ENCODE assay signal across 8 mouse cellular contexts in the genomic region with DNA sequence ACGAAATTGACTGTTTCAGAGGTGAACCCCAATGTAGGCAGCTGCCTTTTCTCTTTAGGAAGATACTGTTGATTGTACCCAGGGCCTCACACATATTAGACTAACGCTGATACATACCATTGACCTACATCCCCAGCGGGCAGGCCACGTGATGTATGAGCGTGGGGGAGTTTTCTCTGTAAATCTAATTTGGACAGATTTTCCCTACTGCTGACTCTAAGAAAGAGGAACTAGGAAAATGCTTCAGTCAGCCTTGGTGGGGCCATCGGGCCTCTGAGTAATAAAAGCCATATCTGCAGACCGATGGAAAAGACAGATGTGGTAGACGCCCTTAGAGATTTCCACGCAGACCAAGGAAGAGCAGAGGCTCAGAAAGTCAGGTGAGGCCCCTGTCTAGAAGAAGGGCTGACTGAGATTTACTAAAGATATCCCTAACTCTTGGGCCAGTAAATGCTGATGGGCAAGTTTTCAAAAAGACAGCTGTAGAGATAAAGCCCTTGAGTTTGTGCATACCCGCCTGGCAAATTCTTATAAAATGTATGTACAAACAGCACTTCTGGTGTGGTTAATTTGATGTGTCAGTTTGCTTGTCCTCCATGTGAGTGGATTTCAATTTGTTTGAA. TPM values are rescaled to one million over a fixed set of nuclear protein-coding genes. Genes with fewer than 3 reads are reported as not detected.
A peak's percentile ranks its signal among the peaks of the same experiment; 100 is the strongest.
DNase-seq lines count a peak whose midpoint lies in the region; ATAC-seq lines count a peak whose summit lies in the region.

No protein-coding gene starts in this region.

- H3K9me3 ChIP-seq in forebrain, embryonic 14.5 days (replicated peaks; ENCODE audit: control insufficient read depth, low read length), result no peaks in the 10 kb centered on the region
- H3K9me3 ChIP-seq in hindbrain, embryonic 13.5 days, result no peaks in the 10 kb centered on the region
- H3K9me3 ChIP-seq in liver, embryonic 13.5 days (replicated peaks), result no peaks in the 10 kb centered on the region
- H3K9me3 ChIP-seq in midbrain, embryonic 16.5 days (replicated peaks; ENCODE audit: control insufficient read depth, low read length, poor library complexity, severe bottlenecking), result no peaks in the 10 kb centered on the region

- peak overlapping the region; percentile 64 for H3K4me2 ChIP-seq in forebrain, embryonic 14.5 days (ENCODE audit: low read length)
- peak overlapping the region; percentile 58 for H3K4me2 ChIP-seq in hindbrain, embryonic 13.5 days
- peak overlapping the region; percentile 85 for H3K4me2 ChIP-seq in liver, embryonic 13.5 days
- peak overlapping the region; percentile 57 for H3K4me2 ChIP-seq in midbrain, embryonic 16.5 days (ENCODE audit: low read length)

- 84% methylated on average over 10 of the region's 10 CpGs for WGBS in forebrain, embryonic 14.5 days
- 81% methylated on average over 10 of the region's 10 CpGs for WGBS in hindbrain, embryonic 13.5 days
- 21% methylated on average over 10 of the region's 10 CpGs for WGBS in liver, embryonic 13.5 days (ENCODE audit: insufficient replicate concordance)
- 82% methylated on average over 10 of the region's 10 CpGs for WGBS in midbrain, embryonic 16.5 days

- H3K27me3 ChIP-seq in forebrain, embryonic 14.5 days (replicated peaks; ENCODE audit: control insufficient read depth, insufficient read depth, low read length), result no peaks in the 10 kb centered on the region
- no peaks in the 10 kb centered on the region for H3K27me3 ChIP-seq in hindbrain, embryonic 13.5 days
- no peaks in the 10 kb centered on the region for H3K27me3 ChIP-seq in liver, embryonic 13.5 days
- H3K27me3 ChIP-seq in midbrain, embryonic 16.5 days (ENCODE audit: control insufficient read depth, insufficient read depth, low read depth, low read length), result no peaks in the 10 kb centered on the region

- peak overlapping the region; percentile 58 for H3K4me3 ChIP-seq in forebrain, embryonic 14.5 days (ENCODE audit: low read depth, low read length)
- H3K4me3 ChIP-seq in hindbrain, embryonic 13.5 days, result peak overlapping the region; percentile 67
- peak overlapping the region; percentile 77 for H3K4me3 ChIP-seq in liver, embryonic 13.5 days (replicated peaks)
- peak overlapping the region; percentile 74 for H3K4me3 ChIP-seq in midbrain, embryonic 16.5 days (ENCODE audit: low read depth, low read length)

- peak; percentile 23 for DNase-seq in embryo, embryonic 11 days
- DNase-seq in embryo, embryonic 10.5 days (ENCODE audit: low spot score), result no peak
- peak; percentile 34 for DNase-seq in adrenal gland, adult 2 months
- DNase-seq in forebrain, embryonic 14.5 days (ENCODE audit: low spot score), result no peak
- no peak for DNase-seq in liver, embryonic 13.5 days

- peak; percentile 37 for ATAC-seq in forebrain, embryonic 14.5 days
- ATAC-seq in hindbrain, embryonic 13.5 days (ENCODE audit: low FRiP score), result peak; percentile 67
- peak; percentile 24 for ATAC-seq in liver, embryonic 13.5 days (ENCODE audit: low read depth)
- peak; percentile 59 for ATAC-seq in midbrain, embryonic 16.5 days
- ATAC-seq in activated CD4-positive, CD25-positive, alpha-beta regulatory T cell, adult 4 months, result no peak

- 0 out of 2 replicates have a peak, but pooled peaks cover 2% of the 10 kb centered on the region for H3K36me3 ChIP-seq in forebrain, embryonic 14.5 days (ENCODE audit: control insufficient read depth, insufficient read depth, low read length)
- H3K36me3 ChIP-seq in hindbrain, embryonic 13.5 days, result peaks cover 14% of the 10 kb centered on the region
- no peaks in the 10 kb centered on the region for H3K36me3 ChIP-seq in liver, embryonic 13.5 days
- no peaks in the 10 kb centered on the region for H3K36me3 ChIP-seq in midbrain, embryonic 16.5 days (ENCODE audit: control insufficient read depth, insufficient read depth, low read length)

- no peak overlapping the region for H3K27ac ChIP-seq in forebrain, embryonic 14.5 days (ENCODE audit: low read depth, low read length)
- H3K27ac ChIP-seq in hindbrain, embryonic 13.5 days, result peak overlapping the region; percentile 83
- no peak overlapping the region for H3K27ac ChIP-seq in liver, embryonic 13.5 days
- H3K27ac ChIP-seq in midbrain, embryonic 16.5 days (ENCODE audit: low read length), result peak overlapping the region; percentile 83

- H3K9ac ChIP-seq in forebrain, embryonic 14.5 days (ENCODE audit: low read length), result peak overlapping the region; percentile 71
- peak overlapping the region; percentile 43; the same call in 1 of the 2 replicates for H3K9ac ChIP-seq in hindbrain, embryonic 13.5 days
- H3K9ac ChIP-seq in liver, embryonic 13.5 days, result peak overlapping the region; percentile 41
- no peak overlapping the region for H3K9ac ChIP-seq in midbrain, embryonic 16.5 days (ENCODE audit: low read depth, low read length)

- H3K4me1 ChIP-seq in forebrain, embryonic 14.5 days (ENCODE audit: control insufficient read depth, insufficient read depth, low read length), result 0 out of 2 replicates have a peak, but pooled peaks cover 3% of the 10 kb centered on the region
- peaks cover 21% of the 10 kb centered on the region for H3K4me1 ChIP-seq in hindbrain, embryonic 13.5 days (replicated peaks)
- peaks cover 37% of the 10 kb centered on the region for H3K4me1 ChIP-seq in liver, embryonic 13.5 days (replicated peaks)
- H3K4me1 ChIP-seq in midbrain, embryonic 16.5 days (ENCODE audit: control insufficient read depth, insufficient read depth, low read length), result peaks cover 8% of the 10 kb centered on the region

RNA-seq across cellular contexts. Expression of a gene that starts 0.7 kb away (rescaled TPM):
- total RNA-seq in adrenal gland, adult 2 months (2021), result 10 to 100 TPM in 1 of 2 experiments, 1 to 10 TPM in 1; 9.2 to 12.9 TPM
- 5.9 TPM in 2 replicates for polyA plus RNA-seq in adrenal gland, adult 2 months (2012; rRNA removed)
- 10.2 and 14.7 TPM in 2 replicates for polyA plus RNA-seq in forebrain, embryonic 14.5 days (2014; fragmentation: Nextera tagmentation; extraction: Ambion mirVana)
- 18.8 and 19.4 TPM in 2 replicates for polyA plus RNA-seq in hindbrain, embryonic 13.5 days (2015; fragmentation: Nextera tagmentation; extraction: Ambion mirVana)
- polyA plus RNA-seq in liver, embryonic 13.5 days (2015; fragmentation: Nextera tagmentation; extraction: Ambion mirVana), result 4.5 and 5.6 TPM in 2 replicates
- 15.9 and 18.5 TPM in 2 replicates for polyA plus RNA-seq in midbrain, embryonic 16.5 days (2015; fragmentation: Nextera tagmentation; extraction: Ambion mirVana)
- polyA plus RNA-seq in activated CD4-positive, CD25-positive, alpha-beta regulatory T cell, adult 4 months (2017; shearing (Covaris generic)), result 10 to 100 TPM in 1 of 2 experiments, 1 to 10 TPM in 1; 9.3 to 11.3 TPM

RNA-seq across cellular contexts. Expression of a gene that starts 26.8 kb away (rescaled TPM):
- total RNA-seq in adrenal gland, adult 2 months (2021), result under 1 TPM; 0.09 to 0.28 TPM
- 0.80 and 0.82 TPM in 2 replicates for polyA plus RNA-seq in adrenal gland, adult 2 months (2012; rRNA removed)
- 1.5 and 2.1 TPM in 2 replicates for polyA plus RNA-seq in forebrain, embryonic 14.5 days (2014; fragmentation: Nextera tagmentation; extraction: Ambion mirVana)
- 1.6 and 2.0 TPM in 2 replicates for polyA plus RNA-seq in hindbrain, embryonic 13.5 days (2015; fragmentation: Nextera tagmentation; extraction: Ambion mirVana)
- polyA plus RNA-seq in liver, embryonic 13.5 days (2015; fragmentation: Nextera tagmentation; extraction: Ambion mirVana), result 0.16 and 0.27 TPM in 2 replicates
- polyA plus RNA-seq in midbrain, embryonic 16.5 days (2015; fragmentation: Nextera tagmentation; extraction: Ambion mirVana), result 0.97 and 1.0 TPM in 2 replicates
- under 1 TPM in 1 of 2 experiments, not detected in 1; 0.13 TPM for polyA plus RNA-seq in activated CD4-positive, CD25-positive, alpha-beta regulatory T cell, adult 4 months (2017; shearing (Covaris generic))

Comparison
In these comparisons a context has a peak if more than half of its experiments do, and no peak if none do; other contexts are left out.
1. DNase-seq: peak in embryo, embryonic 11 days (single experiment) and adrenal gland, adult 2 months (single experiment); none in embryo, embryonic 10.5 days (single experiment), forebrain, embryonic 14.5 days (single experiment) and liver, embryonic 13.5 days (single experiment).
2. H3K27ac ChIP-seq: peak in hindbrain, embryonic 13.5 days (single experiment) and midbrain, embryonic 16.5 days (single experiment); none in forebrain, embryonic 14.5 days (single experiment) and liver, embryonic 13.5 days (single experiment).
3. Peak in every context shown above with its lines, with median percentiles within 50 percentile points of each other: H3K4me2 ChIP-seq and H3K4me3 ChIP-seq.